Mouse (Mus musculus) testis, postnatal 14 days (tissue): ENCODE measurements around the gene Snrpa.

Experiments
- DNase-seq: peaks from one replicate; pipeline ENCODE4 v3.0.0; 2021; ENCODE audit warnings: low spot score

The Snrpa gene

GRCm38 (mm10) chr7:27198779-27199178 lies 2.7 kb upstream of the Snrpa start:
- DNase-seq, result no peak

- no peak for DNase-seq
These were observed 2.3 kb upstream of the Snrpa start for GRCm38 (mm10) chr7:27198355-27198754.

GRCm38 (mm10) chr7:27197634-27198033 lies 1.6 kb upstream of the Snrpa start:
- peak; percentile 38 for DNase-seq

GRCm38 (mm10) chr7:27197136-27197535 lies 1.1 kb upstream of the Snrpa start:
- DNase-seq, result no peak

- no peak for DNase-seq
These were observed 2.3 kb downstream of the Snrpa start for GRCm38 (mm10) chr7:27193731-27194130.

- no peak for DNase-seq
These were observed 3.6 kb downstream of the Snrpa start for GRCm38 (mm10) chr7:27192434-27192833.

- no peak for DNase-seq
These were observed 6.7 kb downstream of the Snrpa start for GRCm38 (mm10) chr7:27189271-27189931.

GRCm38 (mm10) chr7:27185986-27186385 lies 10.1 kb downstream of the Snrpa start:
- no peak for DNase-seq

GRCm38 (mm10) chr7:27184964-27185363 lies 11.1 kb downstream of the Snrpa start:
- no peak for DNase-seq

GRCm38 (mm10) chr7:27182498-27182897 lies 13.6 kb downstream of the Snrpa start:
- DNase-seq, result no peak

GRCm38 (mm10) chr7:27180837-27181695 lies 15.0 kb downstream of the Snrpa start, which contains the start of the genes Gm21983 and Mia:
Gene Gm21983 (minus strand): TSS chr7:27181086.
Gene Mia (minus strand): TSS chr7:27181157.
- DNase-seq, result no peak

GRCm38 (mm10) chr7:27180036-27180435 lies 16.0 kb downstream of the Snrpa start:
- no peak for DNase-seq

- no peak for DNase-seq
These were observed 16.7 kb downstream of the Snrpa start for GRCm38 (mm10) chr7:27179217-27179918.

GRCm38 (mm10) chr7:27178324-27179216 lies 17.5 kb downstream of the Snrpa start, which contains the start of gene Rab4b:
Gene Rab4b (minus strand): TSS chr7:27178896.
- DNase-seq, result peak; percentile 99

GRCm38 (mm10) chr7:27177942-27178323 lies 18.1 kb downstream of the Snrpa start:
- DNase-seq, result no peak

GRCm38 (mm10) chr7:27174896-27175295 lies 21.2 kb downstream of the Snrpa start:
- peak; percentile 75 for DNase-seq

GRCm38 (mm10) chr7:27174496-27174895 lies 21.6 kb downstream of the Snrpa start:
- DNase-seq, result peak; percentile 55

- no peak for DNase-seq
These were observed 25.1 kb downstream of the Snrpa start for GRCm38 (mm10) chr7:27170981-27171380.

GRCm38 (mm10) chr7:27168371-27168770 lies 27.7 kb downstream of the Snrpa start:
- DNase-seq, result no peak

- DNase-seq, result no peak
These were observed 28.5 kb downstream of the Snrpa start for GRCm38 (mm10) chr7:27167475-27168094.
